ENCODE assay signal across 19 mouse cellular contexts in the genomic region with DNA sequence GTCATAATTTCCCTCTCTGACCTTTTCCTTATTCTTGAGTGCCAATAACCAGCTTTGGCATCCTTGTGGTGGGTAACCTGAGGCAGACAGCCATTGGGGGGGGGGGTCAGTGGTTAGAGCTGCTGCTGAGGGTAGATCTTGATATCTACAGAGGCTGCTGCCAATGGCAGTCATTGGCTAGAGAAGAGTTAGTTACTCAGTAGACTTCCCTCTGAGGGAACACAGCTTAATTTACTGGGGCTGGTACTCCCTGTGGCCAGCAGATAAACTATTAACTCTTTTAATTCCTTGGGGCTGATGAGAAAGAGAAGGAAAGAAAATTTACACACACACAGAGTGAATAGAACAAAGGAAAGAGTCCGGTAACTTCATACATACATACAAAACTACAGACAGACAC. TPM values are rescaled to one million over a fixed set of nuclear protein-coding genes. Genes with fewer than 3 reads are reported as not detected.
DNase-seq lines count a peak whose midpoint lies in the region; ATAC-seq and TF ChIP-seq lines count a peak whose summit lies in the region.
"Had no signal": no experiment of that assay in that cellular context is flagged by ENCODE, and none has a peak within 500 bp of the region (broad histone marks: within the 10 kb centered on the region; RNA-seq: fewer than 3 reads in every experiment).

No protein-coding gene starts in this region.

- 76% methylated on average over 1 of the region's 1 CpGs for WGBS in kidney, postnatal 0 days
- 92% methylated on average over 1 of the region's 1 CpGs for WGBS in embryonic facial prominence, embryonic 13.5 days
- WGBS in liver, embryonic 15.5 days (ENCODE audit: insufficient replicate concordance) = 50% methylated on average over 1 of the region's 1 CpGs

- no peaks in the 10 kb centered on the region for H3K4me1 ChIP-seq in kidney, postnatal 0 days (replicated peaks; ENCODE audit: insufficient read depth, low read length)
- H3K4me1 ChIP-seq in G1E (ENCODE audit: insufficient read depth, low read depth, low read length) = peaks cover 51% of the 10 kb centered on the region
- H3K4me1 ChIP-seq in embryonic facial prominence, embryonic 13.5 days = peaks cover 12% of the 10 kb centered on the region
- H3K4me1 ChIP-seq in liver, embryonic 15.5 days (replicated peaks) = peaks cover 28% of the 10 kb centered on the region
- H3K4me1 ChIP-seq: lung, embryonic 15.5 days had no signal

- H3K4me3 ChIP-seq in kidney, postnatal 0 days (replicated peaks; ENCODE audit: low read depth, low read length) = no peak overlapping the region
- no peak overlapping the region for H3K4me3 ChIP-seq in G1E (ENCODE audit: low read depth, low read length)
- H3K4me3 ChIP-seq in embryonic facial prominence, embryonic 13.5 days = no peak overlapping the region
- H3K4me3 ChIP-seq in liver, embryonic 15.5 days (replicated peaks) = no peak overlapping the region
- H3K4me3 ChIP-seq: lung, embryonic 15.5 days had no signal

- no peak for TF ChIP-seq CTCF in kidney, postnatal 0 days (IDR thresholded peaks at IDR 0.05; ENCODE audit: low read depth)
- no peak for TF ChIP-seq CTCF in G1E (IDR thresholded peaks at IDR 0.05; ENCODE audit: low read depth, low read length)

- H3K4me2 ChIP-seq in kidney, postnatal 0 days (ENCODE audit: low read length) = 0 out of 2 replicates have a peak overlapping the region, but pooled peaks have one; percentile 5
- H3K4me2 ChIP-seq in embryonic facial prominence, embryonic 13.5 days = peak overlapping the region; percentile 2; the same call in 1 of the 2 replicates
- H3K4me2 ChIP-seq in liver, embryonic 15.5 days = no peak overlapping the region
- H3K4me2 ChIP-seq: hindbrain, embryonic 14.5 days; lung, embryonic 15.5 days had no signal

- no peak overlapping the region for H3K27ac ChIP-seq in kidney, postnatal 0 days
- peak overlapping the region; percentile 64; the same call in 1 of the 2 replicates for H3K27ac ChIP-seq in embryonic facial prominence, embryonic 13.5 days
- H3K27ac ChIP-seq in liver, embryonic 15.5 days (replicated peaks) = no peak overlapping the region
- H3K27ac ChIP-seq: hindbrain, embryonic 14.5 days; lung, embryonic 15.5 days had no signal

- no peak overlapping the region for H3K9ac ChIP-seq in kidney, postnatal 0 days (ENCODE audit: low read depth, low read length)
- H3K9ac ChIP-seq in embryonic facial prominence, embryonic 13.5 days = no peak overlapping the region
- 0 out of 2 replicates have a peak overlapping the region, but pooled peaks have one; percentile 15 for H3K9ac ChIP-seq in liver, embryonic 15.5 days
- H3K9ac ChIP-seq: hindbrain, embryonic 14.5 days; lung, embryonic 15.5 days had no signal

- H3K9me3 ChIP-seq in kidney, postnatal 0 days (replicated peaks; ENCODE audit: low read length) = no peaks in the 10 kb centered on the region
- H3K9me3 ChIP-seq in G1E (replicated peaks) = no peaks in the 10 kb centered on the region
- H3K9me3 ChIP-seq in embryonic facial prominence, embryonic 13.5 days = no peaks in the 10 kb centered on the region
- no peaks in the 10 kb centered on the region for H3K9me3 ChIP-seq in liver, embryonic 15.5 days (replicated peaks)
- H3K9me3 ChIP-seq: lung, embryonic 15.5 days had no signal

- no peak for ATAC-seq in kidney, postnatal 0 days (replicated peaks; ENCODE audit: low FRiP score, low read depth)
- ATAC-seq in G1E (ENCODE audit: extremely low read depth, insufficient number of reproducible peaks, low FRiP score, poor library complexity, severe bottlenecking) = peak; percentile 61; the same call in 1 of the 2 replicates
- no peak for ATAC-seq in embryonic facial prominence, embryonic 13.5 days (ENCODE audit: insufficient number of reproducible peaks, insufficient read depth, low FRiP score, low TSS enrichment, low read depth)
- peak; percentile 73 for ATAC-seq in liver, embryonic 15.5 days (ENCODE audit: insufficient read depth)

- H3K36me3 ChIP-seq in kidney, postnatal 0 days (ENCODE audit: insufficient read depth, low read length) = no peaks in the 10 kb centered on the region
- no peaks in the 10 kb centered on the region for H3K36me3 ChIP-seq in G1E (replicated peaks)
- no peaks in the 10 kb centered on the region for H3K36me3 ChIP-seq in embryonic facial prominence, embryonic 13.5 days
- H3K36me3 ChIP-seq in liver, embryonic 15.5 days (replicated peaks) = no peaks in the 10 kb centered on the region
- H3K36me3 ChIP-seq: lung, embryonic 15.5 days had no signal

- H3K27me3 ChIP-seq in kidney, postnatal 0 days (ENCODE audit: insufficient read depth, low read length) = no peaks in the 10 kb centered on the region
- peaks cover 32% of the 10 kb centered on the region for H3K27me3 ChIP-seq in G1E (ENCODE audit: insufficient read depth, low read length)
- H3K27me3 ChIP-seq in embryonic facial prominence, embryonic 13.5 days = no peaks in the 10 kb centered on the region
- peaks cover 10% of the 10 kb centered on the region for H3K27me3 ChIP-seq in liver, embryonic 15.5 days
- H3K27me3 ChIP-seq: lung, embryonic 15.5 days had no signal

- no peak for DNase-seq in kidney, postnatal 0 days (ENCODE audit: low spot score)
- no peak for DNase-seq in kidney, adult 18-20 months
- no peak for DNase-seq in G1E (ENCODE audit: low spot score)
- DNase-seq in spleen, postnatal 10 days (ENCODE audit: low spot score in 2 of 2) = no peak
- DNase-seq in spleen, postnatal 36 days (ENCODE audit: low spot score in 2 of 2) = no peak
- DNase-seq: adrenal gland, postnatal 25 days; cerebellum, adult 9-10 months; layer of hippocampus, adult 9-11 months; right cerebral cortex, adult 18-20 months; spleen, adult 18-20 months had no signal

RNA-seq across cellular contexts. Expression of a gene that starts 7.4 kb away (rescaled TPM):
- not detected in 2 replicates for polyA plus RNA-seq in kidney, postnatal 0 days (2015; fragmentation: Nextera tagmentation; extraction: Ambion mirVana)
- total RNA-seq in G1E (2014; fragmentation: Nextera tagmentation) (not detected in 2 replicates), G1E (2017) (0.06 and 0.22 TPM in 2 replicates)
- polyA plus RNA-seq in G1E (2012) = not detected in 2 replicates
- not detected in 2 replicates for polyA plus RNA-seq in embryonic facial prominence, embryonic 13.5 days (2015; fragmentation: Nextera tagmentation; extraction: Ambion mirVana)
- 0.02 TPM in 1 of 2 replicates, not detected in the other for polyA plus RNA-seq in liver, embryonic 15.5 days (2015; fragmentation: Nextera tagmentation; extraction: Ambion mirVana)
- total RNA-seq: adrenal gland, postnatal 25 days; heart, postnatal 10 days had no signal
- polyA plus RNA-seq: forebrain, embryonic 11.5 days; hindbrain, embryonic 14.5 days; intestine, embryonic 16.5 days; lung, embryonic 15.5 days had no signal

RNA-seq across cellular contexts. Expression of a gene that starts 9.3 kb away (rescaled TPM):
- 0.19 TPM in 1 of 2 replicates, not detected in the other for polyA plus RNA-seq in kidney, postnatal 0 days (2015; fragmentation: Nextera tagmentation; extraction: Ambion mirVana)
- total RNA-seq in G1E (2014; fragmentation: Nextera tagmentation) (not detected in 2 replicates), G1E (2017) (0.05 and 0.12 TPM in 2 replicates)
- not detected in 2 replicates for polyA plus RNA-seq in G1E (2012)
- 0.04 and 0.20 TPM in 2 replicates for polyA plus RNA-seq in embryonic facial prominence, embryonic 13.5 days (2015; fragmentation: Nextera tagmentation; extraction: Ambion mirVana)
- not detected in 2 replicates for polyA plus RNA-seq in liver, embryonic 15.5 days (2015; fragmentation: Nextera tagmentation; extraction: Ambion mirVana)
- total RNA-seq: adrenal gland, postnatal 25 days; heart, postnatal 10 days had no signal
- polyA plus RNA-seq: forebrain, embryonic 11.5 days; intestine, embryonic 16.5 days; lung, embryonic 15.5 days had no signal

RNA-seq across cellular contexts. Expression of a gene that starts 12.1 kb away (rescaled TPM):
- polyA plus RNA-seq in kidney, postnatal 0 days (2015; fragmentation: Nextera tagmentation; extraction: Ambion mirVana) = not detected in 2 replicates
- total RNA-seq in G1E (2014; fragmentation: Nextera tagmentation) = not detected in 2 replicates
- 0.05 TPM in 1 of 2 replicates, not detected in the other for total RNA-seq in G1E (2017)
- polyA plus RNA-seq in G1E (2012) = not detected in 2 replicates
- not detected in 2 replicates for polyA plus RNA-seq in embryonic facial prominence, embryonic 13.5 days (2015; fragmentation: Nextera tagmentation; extraction: Ambion mirVana)
- not detected in 2 replicates for polyA plus RNA-seq in liver, embryonic 15.5 days (2015; fragmentation: Nextera tagmentation; extraction: Ambion mirVana)
- total RNA-seq: adrenal gland, postnatal 25 days; gastrocnemius, postnatal 4 days; heart, postnatal 10 days; left cerebral cortex, postnatal 25 days had no signal
- polyA plus RNA-seq: forebrain, embryonic 11.5 days; intestine, embryonic 16.5 days; lung, embryonic 15.5 days had no signal

RNA-seq across cellular contexts. Expression of a gene that starts 25.6 kb away (rescaled TPM):
- not detected in 2 replicates for polyA plus RNA-seq in kidney, postnatal 0 days (2015; fragmentation: Nextera tagmentation; extraction: Ambion mirVana)
- total RNA-seq in G1E (2014; fragmentation: Nextera tagmentation) (not detected in 2 replicates), G1E (2017) (0.11 TPM in 1 of 2 replicates, not detected in the other)
- not detected in 2 replicates for polyA plus RNA-seq in G1E (2012)
- polyA plus RNA-seq in embryonic facial prominence, embryonic 13.5 days (2015; fragmentation: Nextera tagmentation; extraction: Ambion mirVana) = not detected in 2 replicates
- not detected in 2 replicates for polyA plus RNA-seq in liver, embryonic 15.5 days (2015; fragmentation: Nextera tagmentation; extraction: Ambion mirVana)
- total RNA-seq: adrenal gland, postnatal 25 days; gastrocnemius, postnatal 4 days; heart, postnatal 10 days; left cerebral cortex, postnatal 25 days had no signal
- polyA plus RNA-seq: forebrain, embryonic 11.5 days; hindbrain, embryonic 14.5 days; intestine, embryonic 16.5 days; lung, embryonic 15.5 days had no signal

RNA-seq across cellular contexts. Expression of a gene that starts 27.1 kb away (rescaled TPM):
- not detected in 2 replicates for polyA plus RNA-seq in kidney, postnatal 0 days (2015; fragmentation: Nextera tagmentation; extraction: Ambion mirVana)
- not detected in 2 replicates for total RNA-seq in G1E (2014; fragmentation: Nextera tagmentation)
- 0.06 and 0.11 TPM in 2 replicates for total RNA-seq in G1E (2017)
- not detected in 2 replicates for polyA plus RNA-seq in G1E (2012)
- not detected in 2 replicates for polyA plus RNA-seq in embryonic facial prominence, embryonic 13.5 days (2015; fragmentation: Nextera tagmentation; extraction: Ambion mirVana)
- polyA plus RNA-seq in liver, embryonic 15.5 days (2015; fragmentation: Nextera tagmentation; extraction: Ambion mirVana) = not detected in 2 replicates
- total RNA-seq: adrenal gland, postnatal 25 days; gastrocnemius, postnatal 4 days had no signal
- polyA plus RNA-seq: intestine, embryonic 16.5 days; lung, embryonic 15.5 days had no signal

Comparison
In these comparisons a context has a peak if more than half of its experiments do, and no peak if none do; other contexts are left out.
1. ATAC-seq: peak in G1E (single experiment) and liver, embryonic 15.5 days (single experiment); none in kidney, postnatal 0 days (single experiment) and embryonic facial prominence, embryonic 13.5 days (single experiment).